Mouse (Mus musculus) neural tube, embryonic 15.5 days (tissue): ENCODE measurements around the gene Nup88. TPM values are rescaled to one million over a fixed set of nuclear protein-coding genes. Genes with fewer than 3 reads are reported as not detected.

ENCODE experiments used
- ATAC-seq: fragments of 200-750 bp; cut with Nextera tagmentation; 2 replicates; pipeline ENCODE4 v1.8.0; 2017; ENCODE audit warnings: mild to moderate bottlenecking, moderate TSS enrichment, moderate library complexity; ENCODE audit not compliant: low FRiP score
- H3K27ac ChIP-seq: fragments of 300-500 bp; sonication (generic); replicated peaks from 2 replicates; pipeline ENCODE4 v1.5.1; 2015; ENCODE audit warnings: mild to moderate bottlenecking, inconsistent platforms
- H3K27me3 ChIP-seq: fragments of 300-500 bp; sonication (generic); replicated peaks from 2 replicates; pipeline ENCODE4 v1.6.1; 2015; ENCODE audit warnings: inconsistent platforms
- H3K36me3 ChIP-seq: fragments of 300-500 bp; sonication (generic); 2 replicates; pipeline ENCODE4 v1.6.1; 2015; ENCODE audit warnings: inconsistent platforms
- H3K4me1 ChIP-seq: fragments of 300-500 bp; sonication (generic); 2 replicates; pipeline ENCODE4 v1.6.1; 2015; ENCODE audit warnings: inconsistent platforms
- H3K4me2 ChIP-seq: fragments of 300-500 bp; sonication (generic); 2 replicates; pipeline ENCODE4 v1.6.1; 2015; ENCODE audit warnings: inconsistent platforms, mild to moderate bottlenecking, moderate library complexity
- H3K4me3 ChIP-seq: fragments of 300-500 bp; sonication (generic); replicated peaks from 2 replicates; pipeline ENCODE4 v1.5.1; 2015; ENCODE audit warnings: mild to moderate bottlenecking, inconsistent platforms
- H3K9ac ChIP-seq: fragments of 300-500 bp; sonication (generic); replicated peaks from 2 replicates; pipeline ENCODE4 v1.6.1; 2015; ENCODE audit warnings: mild to moderate bottlenecking, inconsistent platforms
- H3K9me3 ChIP-seq: fragments of 300-500 bp; sonication (generic); replicated peaks from 2 replicates; pipeline ENCODE4 v1.6.1; 2016; ENCODE audit warnings: inconsistent platforms
- WGBS: fragments of 180-500 bp; shearing (Covaris S2); methylation state at CpG from one replicate; pipeline ENCODE4 v1.1.7; 2015; ENCODE audit warnings: mixed read lengths; 5-methylcytosine and 5-hydroxymethylcytosine counted together
- polyA plus RNA-seq: library from polyadenylated mRNA; unstranded; fragments of >200 nt; fragmentation: Nextera tagmentation; extraction: Ambion mirVana; gene quantifications from 2 replicates; pipeline ENCODE4 v1.2.1, GENCODE M21; 2015

Nup88 gene
- polyA plus RNA-seq, 1 experiment from 2014 or later: 108 TPM

DNA sequence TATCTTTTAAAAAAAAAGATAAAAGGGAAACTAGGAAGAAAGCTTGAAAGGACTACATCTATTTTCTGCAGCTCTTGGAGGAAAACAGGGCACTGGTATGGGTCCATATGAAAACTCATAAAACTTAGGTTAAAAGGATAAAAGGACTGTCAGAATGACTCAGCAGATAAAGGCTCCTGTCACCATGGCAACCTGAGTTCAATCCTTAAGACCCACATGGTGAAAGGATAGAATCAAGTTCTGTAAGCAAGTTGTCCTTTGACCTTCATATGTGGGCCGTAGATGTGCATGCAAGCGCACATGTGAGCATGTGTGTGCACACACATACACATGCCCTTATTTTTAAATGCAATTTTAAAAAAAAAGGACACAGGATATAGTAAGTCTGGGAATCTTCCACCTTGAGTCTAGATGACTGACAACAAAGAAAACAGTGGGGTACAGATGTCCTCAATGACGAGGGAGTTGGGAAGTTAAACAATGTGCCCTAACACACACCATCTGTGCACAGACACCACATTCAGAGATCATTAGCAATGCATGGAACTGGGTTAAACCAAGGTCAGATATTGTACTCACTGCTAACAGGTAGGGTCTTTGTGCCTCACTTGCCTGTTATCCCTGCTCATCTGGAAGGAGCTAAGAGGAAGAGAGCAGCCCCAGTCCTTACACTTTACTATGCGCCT is 5.4 kb downstream of the Nup88 start:
- Histone ChIP-seq H3K9ac (no peak overlapping the region), H3K27ac (no peak overlapping the region), H3K36me3 (peaks cover 67% of the 10 kb centered on the region), H3K27me3 (no peaks in the 10 kb centered on the region), H3K9me3 (no peaks in the 10 kb centered on the region), H3K4me3 (no peak overlapping the region), H3K4me1 (peaks cover 14% of the 10 kb centered on the region), H3K4me2 (no peak overlapping the region)
- no peak for ATAC-seq
- WGBS: 72% methylated on average over 4 of the region's 4 CpGs

GRCm38 (mm10) chr11:70960786-70961554 is 8.8 kb downstream of the Nup88 start:
- H3K4me2 ChIP-seq: no peak overlapping the region
- H3K36me3 ChIP-seq: peaks cover 88% of the 10 kb centered on the region
- no peak overlapping the region for H3K9ac ChIP-seq
- H3K27ac ChIP-seq: no peak overlapping the region
- WGBS: 89% methylated on average over 5 of the region's 5 CpGs
- H3K27me3 ChIP-seq: no peaks in the 10 kb centered on the region
- H3K4me1 ChIP-seq: no peaks in the 10 kb centered on the region
- H3K4me3 ChIP-seq: no peak overlapping the region
- H3K9me3 ChIP-seq: no peaks in the 10 kb centered on the region
- no peak for ATAC-seq

GRCm38 (mm10) chr11:70954711-70955110 is 15.1 kb downstream of the Nup88 start:
- Histone ChIP-seq H3K4me2 (no peak overlapping the region), H3K4me1 (no peaks in the 10 kb centered on the region), H3K4me3 (no peak overlapping the region), H3K9ac (no peak overlapping the region), H3K36me3 (peaks cover 83% of the 10 kb centered on the region), H3K9me3 (no peaks in the 10 kb centered on the region), H3K27ac (no peak overlapping the region), H3K27me3 (no peaks in the 10 kb centered on the region)
- 91% methylated on average over 4 of the region's 4 CpGs for WGBS
- ATAC-seq: no peak

DNA sequence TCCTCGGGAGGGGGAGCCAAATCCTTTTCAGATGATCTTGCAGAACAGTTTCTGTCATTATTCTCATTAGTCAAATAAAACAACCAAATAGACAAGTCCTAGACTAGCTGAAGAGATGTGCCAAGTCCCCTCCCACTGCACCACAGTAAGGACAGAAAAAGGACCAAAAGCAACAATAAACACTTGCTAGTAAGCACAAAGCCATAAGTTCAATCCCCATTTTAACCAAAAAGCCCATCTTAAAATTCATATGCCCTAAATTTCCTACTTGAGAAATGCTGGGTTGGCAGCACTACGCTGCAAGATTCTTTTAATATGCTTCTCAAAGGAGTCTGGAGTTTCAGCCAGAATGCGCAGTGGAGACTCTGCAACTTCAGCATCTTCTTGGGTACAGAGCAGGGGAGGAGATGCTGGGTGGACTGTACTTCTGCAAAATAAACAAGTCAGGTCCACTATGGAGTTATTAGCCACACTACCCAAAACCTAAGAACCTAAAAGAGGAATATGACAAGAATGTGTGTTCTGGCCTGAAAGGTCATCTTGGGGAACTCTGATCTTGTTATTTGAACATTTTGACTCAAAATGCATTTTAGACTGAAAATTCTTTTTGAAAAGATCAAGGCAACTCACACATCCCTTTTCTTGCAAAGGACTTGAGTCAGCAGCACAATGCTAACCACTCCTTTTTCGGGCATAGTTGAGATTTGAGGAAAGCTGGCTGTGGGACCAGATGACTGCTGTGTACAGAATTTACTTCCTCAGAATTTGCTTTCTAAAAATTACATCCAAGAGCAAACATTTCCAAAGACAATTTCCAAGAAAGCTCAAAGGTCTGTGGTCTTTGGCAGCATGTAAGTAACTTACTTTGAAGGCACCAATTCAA is 24.6 kb downstream of the Nup88 start:
- Histone ChIP-seq H3K9me3 (no peaks in the 10 kb centered on the region), H3K4me2 (no peak overlapping the region), H3K27ac (no peak overlapping the region), H3K9ac (no peak overlapping the region), H3K4me1 (no peaks in the 10 kb centered on the region), H3K4me3 (no peak overlapping the region), H3K36me3 (peaks cover 91% of the 10 kb centered on the region), H3K27me3 (no peaks in the 10 kb centered on the region)
- no peak for ATAC-seq
- WGBS: 91% methylated on average over 4 of the region's 4 CpGs

DNA sequence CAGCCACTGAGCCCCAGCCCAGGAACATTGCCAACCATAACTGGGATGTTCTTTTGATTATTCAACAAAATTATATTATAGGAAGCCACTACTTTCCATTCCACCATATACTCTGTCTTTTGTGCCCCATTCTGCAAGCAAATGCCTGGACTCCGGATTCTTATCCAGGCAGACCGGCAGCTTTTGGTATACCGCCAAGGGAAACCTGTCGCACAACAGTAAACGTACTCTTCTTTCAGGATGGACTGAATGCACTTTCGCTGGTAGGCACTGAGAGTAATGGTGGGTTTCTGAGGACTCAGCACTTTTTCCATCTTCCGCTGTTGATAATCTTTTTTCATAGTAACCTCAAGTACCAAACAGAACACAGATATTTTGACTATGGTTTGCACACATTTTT is 26.1 kb downstream of the Nup88 start:
- Histone ChIP-seq H3K36me3 (peaks cover 88% of the 10 kb centered on the region), H3K9me3 (no peaks in the 10 kb centered on the region), H3K4me1 (no peaks in the 10 kb centered on the region), H3K27ac (no peak overlapping the region), H3K4me2 (no peak overlapping the region), H3K4me3 (no peak overlapping the region), H3K27me3 (no peaks in the 10 kb centered on the region), H3K9ac (no peak overlapping the region)
- no peak for ATAC-seq
- WGBS: 89% methylated on average over 7 of the region's 7 CpGs

DNA sequence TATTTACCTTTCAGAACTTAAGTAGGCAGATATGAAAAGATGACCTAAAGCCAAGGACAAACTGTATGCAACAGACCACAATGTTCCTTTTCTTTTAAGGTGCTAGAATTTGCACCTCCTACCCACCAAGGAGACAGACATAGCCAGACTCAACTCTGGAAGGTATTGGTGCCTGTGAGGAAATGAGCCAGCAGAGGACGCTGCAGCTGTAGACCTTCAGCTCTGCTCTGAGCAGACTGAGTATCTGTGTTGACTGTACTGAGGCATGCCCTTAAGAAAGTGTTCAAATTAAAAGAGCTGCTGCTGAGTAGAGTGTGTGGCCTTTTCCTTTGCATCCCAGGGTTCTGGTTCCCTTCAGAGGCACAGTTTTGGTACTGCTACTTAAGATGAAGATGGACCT is 27.2 kb downstream of the Nup88 start:
- Histone ChIP-seq H3K4me1 (no peaks in the 10 kb centered on the region), H3K36me3 (peaks cover 88% of the 10 kb centered on the region), H3K27ac (no peak overlapping the region), H3K27me3 (no peaks in the 10 kb centered on the region), H3K9ac (no peak overlapping the region), H3K4me3 (no peak overlapping the region), H3K9me3 (no peaks in the 10 kb centered on the region), H3K4me2 (no peak overlapping the region)
- 90% methylated on average over 1 of the region's 1 CpGs for WGBS
- ATAC-seq: no peak

DNA sequence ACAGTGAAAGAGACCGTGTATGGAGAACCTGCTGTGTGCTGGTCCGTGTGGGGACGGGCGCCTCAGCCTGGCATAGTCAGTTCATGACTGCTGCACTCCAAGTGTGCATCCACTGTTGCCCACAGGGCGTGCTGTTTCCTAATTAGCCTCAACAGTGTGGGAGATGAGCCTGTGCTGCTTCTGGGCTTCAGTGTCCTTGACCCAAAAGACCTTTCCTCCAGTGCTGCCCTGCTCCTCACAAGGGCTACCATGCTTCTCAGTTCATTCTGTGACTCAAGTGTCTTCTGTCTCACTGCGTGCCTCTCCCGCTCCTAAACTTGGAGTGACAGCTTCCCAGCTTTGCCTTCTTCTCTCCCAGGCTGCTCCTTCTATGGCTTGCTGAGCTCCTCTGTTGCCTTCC is 34.5 kb downstream of the Nup88 start:
- ATAC-seq: no peak
- H3K27me3 ChIP-seq: no peaks in the 10 kb centered on the region
- 86% methylated on average over 7 of the region's 7 CpGs for WGBS

DNA sequence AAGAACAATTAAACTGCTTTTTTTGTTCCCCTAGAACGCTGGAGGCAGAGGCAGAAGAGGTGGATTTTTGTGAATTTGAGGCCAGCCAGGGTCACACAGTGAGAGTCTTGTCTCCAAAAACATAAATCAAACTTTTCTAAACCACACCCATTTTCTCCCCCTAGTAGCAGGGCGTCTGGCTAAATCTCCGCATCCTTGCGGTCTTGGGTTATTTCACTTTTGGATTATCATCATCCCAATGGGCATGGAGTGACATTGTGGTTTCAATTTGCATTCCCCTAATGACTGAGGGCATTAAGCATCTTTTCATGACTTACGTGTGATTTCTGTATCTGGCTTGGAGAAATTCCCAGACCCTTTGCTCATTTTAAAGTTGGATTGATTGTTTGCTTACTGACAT is 38.3 kb downstream of the Nup88 start:
- Histone ChIP-seq H3K27me3 (no peaks in the 10 kb centered on the region), H3K4me3 (no peak overlapping the region), H3K4me2 (no peak overlapping the region), H3K9ac (no peak overlapping the region), H3K27ac (no peak overlapping the region), H3K4me1 (no peaks in the 10 kb centered on the region), H3K36me3 (peaks cover 57% of the 10 kb centered on the region), H3K9me3 (no peaks in the 10 kb centered on the region)
- 78% methylated on average over 5 of the region's 5 CpGs for WGBS
- no peak for ATAC-seq

More for the DNA sequence above, 34.5 kb downstream of the Nup88 start:
- H3K4me1 ChIP-seq: no peaks in the 10 kb centered on the region
- no peak overlapping the region for H3K27ac ChIP-seq
- H3K4me2 ChIP-seq: no peak overlapping the region
- no peak overlapping the region for H3K4me3 ChIP-seq
- no peaks in the 10 kb centered on the region for H3K9me3 ChIP-seq
- peaks cover 69% of the 10 kb centered on the region for H3K36me3 ChIP-seq
- no peak overlapping the region for H3K9ac ChIP-seq

GRCm38 (mm10) chr11:70919524-70919923 is 50.2 kb downstream of the Nup88 start:
- WGBS: 93% methylated on average over 4 of the region's 4 CpGs
- no peaks in the 10 kb centered on the region for H3K27me3 ChIP-seq
- H3K36me3 ChIP-seq: peaks cover 55% of the 10 kb centered on the region
- H3K4me1 ChIP-seq: no peaks in the 10 kb centered on the region
- no peak overlapping the region for H3K9ac ChIP-seq
- no peak overlapping the region for H3K27ac ChIP-seq
- no peak overlapping the region for H3K4me2 ChIP-seq
- ATAC-seq: no peak
- H3K4me3 ChIP-seq: no peak overlapping the region
- no peaks in the 10 kb centered on the region for H3K9me3 ChIP-seq

DNA sequence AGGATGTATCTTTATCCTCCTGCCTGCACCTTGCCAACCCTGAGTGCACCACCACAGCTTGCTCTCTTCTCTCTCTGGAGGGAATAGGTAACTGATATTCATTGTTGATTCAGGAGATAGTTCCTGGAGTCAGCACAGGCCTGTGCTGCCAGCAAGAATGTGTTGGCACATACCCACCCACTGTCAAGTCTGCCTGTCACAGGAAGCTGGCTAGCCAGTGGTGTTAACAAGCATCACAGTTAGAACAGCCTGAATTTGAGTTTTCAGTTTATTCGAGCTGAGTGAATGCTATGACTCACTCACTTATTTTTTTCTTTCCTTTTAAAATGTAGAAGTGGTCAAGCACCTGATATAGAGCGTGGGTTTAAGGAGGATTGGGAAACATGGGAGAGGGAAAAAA is 51.9 kb downstream of the Nup88 start:
- WGBS: 90% methylated on average over 2 of the region's 2 CpGs
- no peak for ATAC-seq

GRCm38 (mm10) chr11:70911920-70912319 is 57.9 kb downstream of the Nup88 start:
- ATAC-seq: no peak
- Histone ChIP-seq H3K9ac (no peak overlapping the region), H3K4me2 (no peak overlapping the region), H3K27ac (no peak overlapping the region), H3K9me3 (no peaks in the 10 kb centered on the region), H3K27me3 (no peaks in the 10 kb centered on the region), H3K36me3 (peaks cover 42% of the 10 kb centered on the region), H3K4me1 (no peaks in the 10 kb centered on the region), H3K4me3 (no peak overlapping the region)
- WGBS: 87% methylated on average over 1 of the region's 1 CpGs

More for the DNA sequence above, 51.9 kb downstream of the Nup88 start:
- Histone ChIP-seq H3K4me1 (no peaks in the 10 kb centered on the region), H3K9ac (no peak overlapping the region), H3K27ac (no peak overlapping the region), H3K4me2 (no peak overlapping the region), H3K9me3 (no peaks in the 10 kb centered on the region), H3K4me3 (no peak overlapping the region), H3K36me3 (peaks cover 44% of the 10 kb centered on the region), H3K27me3 (no peaks in the 10 kb centered on the region)
